Mouse (Mus musculus): ENCODE results near the gene Barhl1.

Barhl1 gene

GRCm38 (mm10) chr2:28860678-28861423 lies 55.6 kb downstream of the Barhl1 start:
- DNase-seq (ENCODE audit: low spot score), result no peak

GRCm38 (mm10) chr2:28859303-28859702 lies 57.2 kb downstream of the Barhl1 start:
- DNase-seq (ENCODE audit: low spot score), result no peak

Data from left cerebral cortex, adult 11 months (tissue).